Mouse (Mus musculus) heart, adult 2 months (tissue): ENCODE measurements at regions not wholly inside any gene's neighbourhood (a gene's known extent, or its start where the extent isn't known, plus 50 kb on each side); places are given as distances from the start of the nearest gene placed in this dataset.
A peak's percentile ranks its signal among the peaks of the same experiment; 100 is the strongest.

Source experiments
- DNase-seq, 2 experiments: peaks; one replicate each; pipeline ENCODE4 v3.0.0; 2021
- H3K27ac ChIP-seq: fragments of 200-600 bp; 2 replicates; pipeline ENCODE4 v1.8.1; 2022
- H3K27me3 ChIP-seq: fragments of 200-500 bp; 2 replicates; pipeline ENCODE4 v1.6.1; 2012; ENCODE audit warnings: mild to moderate bottlenecking, low read length, inconsistent platforms, mixed read lengths; ENCODE audit not compliant: control insufficient read depth, insufficient read depth
- H3K36me3 ChIP-seq: fragments of 200-500 bp; 2 replicates; pipeline ENCODE4 v1.6.1; 2012; ENCODE audit warnings: low read length, inconsistent platforms; ENCODE audit not compliant: control insufficient read depth, insufficient read depth
- H3K4me1 ChIP-seq: fragments of 200-500 bp; 2 replicates; pipeline ENCODE4 v1.6.1; 2011; ENCODE audit warnings: low read length; ENCODE audit not compliant: control insufficient read depth, insufficient read depth
- H3K4me3 ChIP-seq: fragments of 200-600 bp; 2 replicates; pipeline ENCODE4 v1.8.1; 2022
- H3K79me2 ChIP-seq: fragments of 200-500 bp; replicated peaks from 2 replicates; pipeline ENCODE4 v1.6.1; 2012; ENCODE audit warnings: mild to moderate bottlenecking, inconsistent platforms, low read length, moderate library complexity, mixed read lengths; ENCODE audit not compliant: control insufficient read depth, insufficient read depth
- H3K9ac ChIP-seq: fragments of 200-500 bp; 2 replicates; pipeline ENCODE4 v1.6.1; 2012; ENCODE audit warnings: low read depth, mild to moderate bottlenecking, control low read depth, inconsistent platforms, low read length, mixed read lengths
- CTCF ChIP-seq: fragments of 200-600 bp; IDR thresholded peaks from 2 replicates; pipeline ENCODE4 v1.8.1; 2022; ENCODE audit warnings: antibody characterized with exemption, mild to moderate bottlenecking, moderate library complexity
- EP300 ChIP-seq: fragments of 200-500 bp; IDR thresholded peaks from 2 replicates; pipeline ENCODE4 v1.6.1; 2011; ENCODE audit warnings: low read depth, low read length, control low read depth; ENCODE audit not compliant: insufficient read depth
- POLR2A ChIP-seq: fragments of 200-500 bp; IDR thresholded peaks from 2 replicates; pipeline ENCODE4 v1.6.1; 2011; ENCODE audit warnings: mild to moderate bottlenecking, low read depth, low read length, control low read depth; ENCODE audit not compliant: insufficient read depth
- WGBS: fragments of 180-500 bp; shearing (Covaris S2); methylation state at CpG from one replicate; pipeline ENCODE4 v1.1.7; 2018; 5-methylcytosine and 5-hydroxymethylcytosine counted together
- intact Hi-C: fragments of 180-260 bp; cut with DNase I; formaldehyde crosslinking; loops from one replicate; pipeline ENCODE4 v1.15.1; 2025

DNA sequence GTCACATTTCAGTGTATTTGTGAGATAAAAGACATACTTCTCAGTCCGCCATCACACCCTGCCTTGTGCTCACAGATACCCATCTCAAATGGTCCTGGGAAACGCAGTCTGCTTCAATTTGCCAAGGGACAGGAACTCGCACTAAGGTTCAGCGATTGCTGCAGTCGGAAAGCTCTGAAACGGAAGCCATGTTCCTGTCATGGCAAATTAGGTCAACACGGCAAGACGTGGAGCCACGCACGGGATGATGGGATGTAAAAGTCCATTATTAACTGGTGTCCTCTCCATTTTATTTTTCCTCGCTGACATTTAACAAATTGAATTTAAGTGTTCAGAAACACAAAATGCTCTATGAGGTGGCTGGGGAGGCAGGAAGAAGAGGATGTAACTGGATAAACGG is 212.4 kb downstream of the Rpl36a-ps1 start:
- no peak overlapping the region for H3K9ac ChIP-seq
- intact Hi-C loops = no loop called here
- TF ChIP-seq EP300 (no peak), CTCF (no peak), POLR2A (no peak)
- no peaks in the 10 kb centered on the region for H3K4me1 ChIP-seq
- H3K36me3 ChIP-seq = no peaks in the 10 kb centered on the region
- H3K4me3 ChIP-seq = no peak overlapping the region
- 92% methylated on average over 12 of the region's 12 CpGs for WGBS
- no peaks in the 10 kb centered on the region for H3K79me2 ChIP-seq
- H3K27ac ChIP-seq = no peak overlapping the region
- no peak for DNase-seq
- no peaks in the 10 kb centered on the region for H3K27me3 ChIP-seq

DNA sequence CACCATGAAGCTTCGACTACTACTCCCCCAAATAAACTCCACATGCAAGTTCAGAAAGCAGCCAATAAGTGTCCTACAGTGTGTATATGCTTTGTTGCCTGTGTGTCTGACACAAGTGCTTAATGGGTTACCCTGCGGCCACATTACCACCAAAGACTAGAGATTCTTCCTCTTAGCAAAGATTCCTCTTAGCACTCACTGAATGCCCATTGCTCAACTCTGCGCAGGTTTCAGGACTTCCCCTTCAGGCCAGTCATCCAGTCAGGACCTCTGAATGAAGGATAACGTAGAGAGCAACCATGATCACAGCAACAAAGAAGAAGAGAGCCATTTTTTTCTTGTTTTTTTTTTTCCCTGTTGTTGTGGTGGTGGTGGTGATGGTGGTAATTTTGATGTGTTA is 222.0 kb downstream of the Rpl36a-ps1 start:
- intact Hi-C loops = no loop called here
- no peak for TF ChIP-seq POLR2A
- no peak for TF ChIP-seq CTCF
- TF ChIP-seq EP300 = no peak
- Histone ChIP-seq H3K27ac (no peak overlapping the region), H3K79me2 (no peaks in the 10 kb centered on the region), H3K27me3 (no peaks in the 10 kb centered on the region), H3K36me3 (no peaks in the 10 kb centered on the region), H3K4me3 (no peak overlapping the region), H3K9ac (no peak overlapping the region), H3K4me1 (no peaks in the 10 kb centered on the region)
- no peak for DNase-seq
- WGBS = 79% methylated on average over 4 of the region's 4 CpGs

DNA sequence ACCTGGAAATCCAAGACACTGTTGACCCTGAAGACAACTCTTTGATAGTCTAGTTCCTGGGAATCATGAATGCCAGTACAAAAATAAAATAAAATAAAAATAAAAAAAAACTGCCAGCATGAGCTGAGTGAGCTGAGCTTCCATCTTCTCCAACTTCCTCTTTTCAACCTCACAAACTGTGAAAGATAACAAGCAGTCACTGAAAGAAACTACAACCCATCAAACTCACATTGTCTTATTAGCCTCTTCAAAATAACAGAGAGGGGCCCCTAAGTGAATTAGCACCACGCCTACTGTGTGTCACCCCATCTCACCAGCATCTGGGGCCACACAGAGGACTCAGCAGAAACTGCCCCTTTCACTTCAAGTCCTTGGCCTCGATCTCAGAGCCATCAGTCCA is 225.3 kb downstream of the Rpl36a-ps1 start:
- no peaks in the 10 kb centered on the region for H3K36me3 ChIP-seq
- DNase-seq = no peak
- intact Hi-C loops = no loop called here
- no peaks in the 10 kb centered on the region for H3K27me3 ChIP-seq
- no peak overlapping the region for H3K9ac ChIP-seq
- H3K4me1 ChIP-seq = no peaks in the 10 kb centered on the region
- 64% methylated on average over 2 of the region's 2 CpGs for WGBS
- H3K27ac ChIP-seq = no peak overlapping the region
- H3K4me3 ChIP-seq = no peak overlapping the region
- H3K79me2 ChIP-seq = no peaks in the 10 kb centered on the region
- TF ChIP-seq EP300 (no peak), POLR2A (no peak), CTCF (no peak)

DNA sequence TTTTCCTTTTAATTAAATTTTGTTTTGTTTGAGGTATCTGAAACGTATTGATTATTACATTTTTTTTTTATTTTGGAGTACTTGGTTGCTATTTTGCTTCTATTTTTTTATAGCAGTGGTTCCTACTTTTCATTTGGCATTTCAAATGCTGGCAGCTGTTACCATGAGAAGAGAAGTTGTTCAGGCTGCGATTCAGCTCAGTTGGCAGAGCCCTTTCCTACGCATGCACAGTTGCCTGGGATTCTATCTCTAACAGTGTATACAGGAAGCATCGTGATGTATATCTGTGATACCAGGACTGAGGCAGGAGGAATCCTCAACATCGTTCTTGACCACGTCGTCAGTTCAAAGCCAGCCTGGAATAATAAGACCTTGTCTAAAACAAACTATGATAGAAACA is 226.6 kb downstream of the Rpl36a-ps1 start:
- WGBS = 73% methylated on average over 7 of the region's 7 CpGs
- no peaks in the 10 kb centered on the region for H3K36me3 ChIP-seq
- H3K9ac ChIP-seq = no peak overlapping the region
- no peaks in the 10 kb centered on the region for H3K4me1 ChIP-seq
- no peaks in the 10 kb centered on the region for H3K27me3 ChIP-seq
- no peak overlapping the region for H3K27ac ChIP-seq
- TF ChIP-seq POLR2A (no peak), EP300 (no peak), CTCF (no peak)
- H3K4me3 ChIP-seq = no peak overlapping the region
- no peak for DNase-seq
- no peaks in the 10 kb centered on the region for H3K79me2 ChIP-seq
- intact Hi-C loops = no loop called here

DNA sequence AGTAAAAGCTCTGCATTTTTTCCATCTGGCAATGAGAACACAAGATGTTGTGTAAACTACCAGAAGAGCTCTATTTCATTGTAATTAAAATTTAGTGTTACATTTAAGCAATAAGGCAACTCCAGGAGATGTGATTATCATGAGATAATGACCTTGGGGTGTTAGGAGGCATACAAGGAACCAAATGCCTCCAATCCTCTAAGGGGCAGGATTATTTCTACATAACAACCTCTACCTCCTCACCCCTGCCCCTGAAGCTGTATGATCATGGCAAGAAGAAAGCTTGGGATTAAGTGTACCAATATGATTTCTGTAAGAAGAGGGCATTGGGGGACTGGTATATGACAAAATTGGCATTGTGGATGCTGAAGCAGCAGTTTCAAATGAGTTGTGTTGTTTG is 228.8 kb downstream of the Rpl36a-ps1 start:
- Histone ChIP-seq H3K9ac (no peak overlapping the region), H3K27me3 (no peaks in the 10 kb centered on the region), H3K4me1 (no peaks in the 10 kb centered on the region), H3K36me3 (no peaks in the 10 kb centered on the region), H3K4me3 (no peak overlapping the region), H3K79me2 (no peaks in the 10 kb centered on the region), H3K27ac (no peak overlapping the region)
- no peak for TF ChIP-seq EP300
- TF ChIP-seq CTCF = no peak
- TF ChIP-seq POLR2A = no peak
- DNase-seq = no peak
- intact Hi-C loops = no loop called here

DNA sequence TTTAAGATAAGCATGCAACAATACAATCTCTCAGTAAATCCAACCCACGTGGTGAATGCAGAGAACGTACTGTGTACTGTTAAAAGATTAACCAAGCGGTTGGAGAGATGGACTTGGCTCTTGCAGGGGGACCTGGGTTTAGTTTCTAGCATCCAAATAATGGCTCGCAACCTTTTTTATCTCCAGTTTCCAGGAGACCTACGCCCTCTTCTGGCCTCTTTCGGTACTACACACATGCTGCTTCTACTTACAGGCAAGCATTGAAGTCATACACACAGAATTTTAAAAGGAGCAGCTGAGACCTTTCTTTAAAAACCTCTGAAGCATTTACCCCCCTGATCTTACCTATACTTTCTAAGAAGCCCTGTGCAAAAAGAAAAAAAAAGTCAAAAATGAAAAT is 243.4 kb downstream of the Rpl36a-ps1 start:
- TF ChIP-seq CTCF = peak; percentile 26; the same call in 1 of the 2 replicates
- TF ChIP-seq EP300 = no peak
- TF ChIP-seq POLR2A = no peak
- Histone ChIP-seq H3K27ac (no peak overlapping the region), H3K4me1 (no peaks in the 10 kb centered on the region), H3K4me3 (no peak overlapping the region), H3K27me3 (no peaks in the 10 kb centered on the region), H3K79me2 (no peaks in the 10 kb centered on the region), H3K9ac (no peak overlapping the region), H3K36me3 (no peaks in the 10 kb centered on the region)
- 89% methylated on average over 6 of the region's 6 CpGs for WGBS
- intact Hi-C loops = no loop called here
- no peak for DNase-seq
